Mouse (Mus musculus): ENCODE results near the gene Syce3. TPM values are rescaled to one million over a fixed set of nuclear protein-coding genes. Genes with fewer than 3 reads are reported as not detected.

The Syce3 gene
- polyA plus RNA-seq, 1 experiment = not detected

DNA sequence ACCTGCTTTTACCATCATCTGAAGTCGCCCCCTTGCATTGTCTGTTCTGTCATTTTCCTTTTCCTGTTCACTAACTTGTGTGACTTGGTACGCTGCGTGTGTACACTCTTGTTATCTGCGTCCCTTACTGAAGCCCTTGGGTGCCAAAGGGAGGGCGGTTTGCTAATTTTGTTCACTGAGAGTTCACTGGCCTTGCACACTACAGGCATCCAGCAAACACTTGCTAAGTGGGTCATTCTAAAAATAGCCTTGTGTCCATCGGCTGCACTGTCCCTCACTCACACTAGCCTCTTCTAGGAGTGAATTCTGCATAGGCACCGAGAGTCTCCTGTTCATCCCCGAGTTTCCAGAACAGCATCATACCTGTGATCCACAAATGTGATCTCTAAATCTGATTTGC, 5.0 kb upstream of the Syce3 start:
- no peak for TF ChIP-seq POLR2A (IDR thresholded peaks at IDR 0.05; ENCODE audit: borderline replicate concordance, extremely low read depth, insufficient read depth, insufficient read length, poor library complexity, severe bottlenecking)
- no peak for TF ChIP-seq CTCF (IDR thresholded peaks at IDR 0.05; ENCODE audit: borderline replicate concordance, extremely low read depth, insufficient read depth, insufficient read length)
- DNase-seq (ENCODE audit: low read depth) = no peak

DNA sequence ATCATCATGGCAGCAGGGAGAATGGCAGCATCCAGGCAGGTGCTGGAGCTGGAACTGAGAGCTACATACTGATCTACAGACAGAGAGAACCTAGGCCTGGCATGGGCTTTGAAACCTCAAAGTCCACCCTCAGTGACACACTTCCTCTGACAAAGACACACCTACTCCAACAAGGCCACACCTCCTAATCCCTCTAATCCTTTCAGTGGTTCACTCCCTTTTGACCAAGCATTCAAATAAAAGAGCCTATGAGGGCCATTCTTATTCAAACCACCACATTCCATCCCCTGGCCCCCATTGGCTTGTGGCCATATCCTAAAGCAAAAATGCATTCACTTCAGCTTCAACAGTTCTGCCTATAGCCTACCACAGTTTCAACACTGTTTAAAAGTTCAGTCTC, 3.6 kb downstream of the Syce3 start:
- no peak for DNase-seq (ENCODE audit: low read depth)
- TF ChIP-seq POLR2A (IDR thresholded peaks at IDR 0.05; ENCODE audit: borderline replicate concordance, extremely low read depth, insufficient read depth, insufficient read length, poor library complexity, severe bottlenecking) (no peak), CTCF (IDR thresholded peaks at IDR 0.05; ENCODE audit: borderline replicate concordance, extremely low read depth, insufficient read depth, insufficient read length) (no peak)

- no peak for DNase-seq (ENCODE audit: low read depth)
- TF ChIP-seq CTCF (IDR thresholded peaks at IDR 0.05; ENCODE audit: borderline replicate concordance, extremely low read depth, insufficient read depth, insufficient read length) = no peak
Observed at GRCm38 (mm10) chr15:89404831-89405623, 5.3 kb downstream of the Syce3 start.

- no peak for DNase-seq (ENCODE audit: low read depth)
- no peak for TF ChIP-seq POLR2A (IDR thresholded peaks at IDR 0.05; ENCODE audit: borderline replicate concordance, extremely low read depth, insufficient read depth, insufficient read length, poor library complexity, severe bottlenecking)
- TF ChIP-seq CTCF (IDR thresholded peaks at IDR 0.05; ENCODE audit: borderline replicate concordance, extremely low read depth, insufficient read depth, insufficient read length) = no peak
Observed at GRCm38 (mm10) chr15:89402471-89402870, 7.8 kb downstream of the Syce3 start.

DNA sequence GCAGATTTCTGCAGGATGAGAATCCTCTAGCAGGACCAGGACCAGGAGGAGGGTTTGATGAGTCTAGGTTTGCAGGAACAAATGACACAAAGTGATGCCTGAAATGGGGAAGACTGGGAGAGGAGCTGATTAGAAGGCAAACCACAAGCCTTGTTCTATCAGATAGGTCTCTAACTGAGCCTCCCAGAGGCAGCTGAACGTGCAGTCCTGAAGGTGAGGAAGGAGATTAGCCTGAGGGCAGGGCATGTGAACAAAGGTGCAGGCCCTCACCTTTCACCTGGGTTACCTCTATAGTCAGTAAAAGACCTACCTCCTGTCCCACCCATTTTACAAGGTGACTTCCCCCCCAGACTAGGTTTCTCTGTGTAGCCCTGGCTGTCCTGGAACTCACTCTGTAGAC, 10.6 kb downstream of the Syce3 start:
- no peak for TF ChIP-seq POLR2A (IDR thresholded peaks at IDR 0.05; ENCODE audit: borderline replicate concordance, extremely low read depth, insufficient read depth, insufficient read length, poor library complexity, severe bottlenecking)
- no peak for TF ChIP-seq CTCF (IDR thresholded peaks at IDR 0.05; ENCODE audit: borderline replicate concordance, extremely low read depth, insufficient read depth, insufficient read length)
- no peak for DNase-seq (ENCODE audit: low read depth)

DNA sequence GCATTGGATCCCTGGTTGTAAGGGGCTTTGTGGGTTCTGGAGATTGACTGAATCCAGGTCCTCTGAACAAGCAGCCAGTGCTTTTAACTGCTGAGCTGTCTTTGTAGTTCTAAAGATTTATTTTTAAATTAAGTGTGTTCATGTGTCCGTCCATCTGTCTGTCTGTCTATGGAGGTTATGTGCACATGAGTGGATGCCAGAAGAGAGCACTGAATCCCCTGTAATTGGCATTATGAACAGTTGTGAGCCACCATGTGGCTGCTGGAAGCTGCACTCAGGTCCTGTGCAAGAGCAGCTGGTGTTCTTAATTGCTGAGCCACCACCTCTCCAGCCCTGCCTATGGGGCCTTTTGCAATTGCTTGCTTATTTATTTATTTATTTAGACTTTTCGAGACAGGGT, 12.2 kb downstream of the Syce3 start:
- TF ChIP-seq POLR2A (IDR thresholded peaks at IDR 0.05; ENCODE audit: borderline replicate concordance, extremely low read depth, insufficient read depth, insufficient read length, poor library complexity, severe bottlenecking) = no peak
- no peak for TF ChIP-seq CTCF (IDR thresholded peaks at IDR 0.05; ENCODE audit: borderline replicate concordance, extremely low read depth, insufficient read depth, insufficient read length)
- DNase-seq (ENCODE audit: low read depth) = peak; percentile 58

GRCm38 (mm10) chr15:89396883-89397282, 13.4 kb downstream of the Syce3 start:
- TF ChIP-seq CTCF (IDR thresholded peaks at IDR 0.05; ENCODE audit: borderline replicate concordance, extremely low read depth, insufficient read depth, insufficient read length) (no peak), POLR2A (IDR thresholded peaks at IDR 0.05; ENCODE audit: borderline replicate concordance, extremely low read depth, insufficient read depth, insufficient read length, poor library complexity, severe bottlenecking) (no peak)
- no peak for DNase-seq (ENCODE audit: low read depth)

- TF ChIP-seq CTCF (IDR thresholded peaks at IDR 0.05; ENCODE audit: borderline replicate concordance, extremely low read depth, insufficient read depth, insufficient read length) = no peak
- TF ChIP-seq POLR2A (IDR thresholded peaks at IDR 0.05; ENCODE audit: borderline replicate concordance, extremely low read depth, insufficient read depth, insufficient read length, poor library complexity, severe bottlenecking) = no peak
- no peak for DNase-seq (ENCODE audit: low read depth)
Observed at GRCm38 (mm10) chr15:89390081-89390480, 20.2 kb downstream of the Syce3 start.

DNA sequence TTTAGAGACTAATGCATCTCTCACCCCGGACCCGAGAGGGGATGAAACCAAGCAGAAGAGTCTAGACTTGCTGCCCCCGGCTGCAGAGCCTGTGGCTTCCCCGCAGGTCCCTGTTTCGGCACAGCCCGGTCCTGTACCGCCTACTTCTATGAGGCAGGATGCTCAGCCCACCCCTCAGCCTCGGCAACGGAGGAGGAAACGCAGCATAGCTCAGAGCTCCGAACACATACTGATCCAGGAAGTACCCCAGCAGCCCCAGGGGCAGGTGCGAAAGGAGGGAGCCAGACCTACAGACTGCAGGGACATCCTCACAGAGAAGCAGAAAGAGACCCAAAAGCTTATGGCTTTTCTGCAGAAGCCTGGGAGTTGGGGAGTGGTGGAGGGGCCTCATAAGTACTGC, 23.2 kb downstream of the Syce3 start:
- no peak for DNase-seq (ENCODE audit: low read depth)
- TF ChIP-seq CTCF (IDR thresholded peaks at IDR 0.05; ENCODE audit: borderline replicate concordance, extremely low read depth, insufficient read depth, insufficient read length) = no peak
- no peak for TF ChIP-seq POLR2A (IDR thresholded peaks at IDR 0.05; ENCODE audit: borderline replicate concordance, extremely low read depth, insufficient read depth, insufficient read length, poor library complexity, severe bottlenecking)

DNA sequence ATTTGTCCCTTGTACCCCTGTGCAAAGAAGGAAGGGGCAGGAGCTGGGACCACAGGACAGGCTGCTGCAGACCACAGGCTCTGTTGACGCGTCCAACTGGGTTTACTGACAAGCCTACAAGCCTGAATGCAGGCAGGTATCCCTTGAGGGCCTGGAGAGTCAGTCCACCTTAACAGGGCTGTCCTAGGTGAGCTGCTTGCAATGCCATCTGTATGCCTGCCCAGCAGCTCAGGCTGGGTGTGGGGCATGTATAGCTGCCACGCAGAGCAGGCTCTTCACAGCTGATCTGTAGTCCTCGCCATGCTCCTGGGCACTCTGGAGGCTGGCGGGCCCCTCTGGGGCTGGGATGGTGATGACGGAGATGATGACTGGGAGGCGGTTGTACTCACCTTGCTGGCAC, 25.7 kb downstream of the Syce3 start, which contains the start of gene Klhdc7b:
TSS of gene Klhdc7b (plus strand) at position 301 of the 400 bp plus-strand sequence.
- no peak for DNase-seq (ENCODE audit: low read depth)
- TF ChIP-seq CTCF (IDR thresholded peaks at IDR 0.05; ENCODE audit: borderline replicate concordance, extremely low read depth, insufficient read depth, insufficient read length) (no peak), POLR2A (IDR thresholded peaks at IDR 0.05; ENCODE audit: borderline replicate concordance, extremely low read depth, insufficient read depth, insufficient read length, poor library complexity, severe bottlenecking) (no peak)

- no peak for DNase-seq (ENCODE audit: low read depth)
Observed at GRCm38 (mm10) chr15:89379429-89379828, 30.9 kb downstream of the Syce3 start.

DNA sequence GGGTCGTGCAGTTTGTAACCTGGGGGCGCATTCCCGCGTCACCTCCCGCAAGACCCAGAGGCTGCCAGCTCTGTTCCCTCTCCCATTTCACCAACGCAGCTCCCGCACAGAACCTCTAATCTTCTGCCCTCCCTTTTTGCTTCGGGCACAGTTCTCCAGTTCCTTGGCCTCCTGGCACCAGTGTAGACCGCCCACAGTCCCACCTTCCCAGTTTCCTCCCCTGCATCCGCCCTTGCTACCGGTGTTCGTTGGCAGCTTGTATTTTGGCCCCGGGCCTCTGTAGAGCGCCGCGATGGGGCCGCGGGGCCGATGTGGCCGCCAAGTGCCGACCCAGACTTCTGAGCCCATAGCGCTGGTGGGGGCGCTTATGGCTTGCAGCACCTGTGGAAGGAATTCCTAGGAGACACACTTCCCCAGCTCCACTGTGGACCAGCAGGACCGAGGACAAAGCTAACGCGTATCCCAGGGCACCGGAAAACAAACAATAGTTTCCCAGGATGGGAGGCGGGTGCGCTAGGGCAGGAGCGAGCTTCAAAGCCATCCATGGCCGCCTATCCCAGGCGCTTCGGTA, 31.4 kb downstream of the Syce3 start, which contains the start of gene Odf3b:
TSS of gene Odf3b (minus strand) at position 452 of the 571 bp plus-strand sequence.
- DNase-seq (ENCODE audit: low read depth) = peak; percentile 29
- TF ChIP-seq POLR2A (IDR thresholded peaks at IDR 0.05; ENCODE audit: borderline replicate concordance, extremely low read depth, insufficient read depth, insufficient read length, poor library complexity, severe bottlenecking) = no peak
- TF ChIP-seq CTCF (IDR thresholded peaks at IDR 0.05; ENCODE audit: borderline replicate concordance, extremely low read depth, insufficient read depth, insufficient read length) = no peak

More at GRCm38 (mm10) chr15:89379429-89379828, 30.9 kb downstream of the Syce3 start:
- TF ChIP-seq CTCF (IDR thresholded peaks at IDR 0.05; ENCODE audit: borderline replicate concordance, extremely low read depth, insufficient read depth, insufficient read length) = no peak
- no peak for TF ChIP-seq POLR2A (IDR thresholded peaks at IDR 0.05; ENCODE audit: borderline replicate concordance, extremely low read depth, insufficient read depth, insufficient read length, poor library complexity, severe bottlenecking)

Measured in brain, embryonic 14.5 days (tissue).